Mouse (Mus musculus): ENCODE data around the gene Slc34a3. TPM values are rescaled to one million over a fixed set of nuclear protein-coding genes. Genes with fewer than 3 reads are reported as not detected.

Slc34a3 gene
- polyA plus RNA-seq, 1 experiment from 2014 or later = not detected

GRCm38 (mm10) chr2:25182664-25183063 is 51.5 kb downstream of the Slc34a3 start:
- Histone ChIP-seq H3K4me1 (peaks cover 77% of the 10 kb centered on the region), H3K9me3 (replicated peaks) (no peaks in the 10 kb centered on the region), H3K27me3 (no peaks in the 10 kb centered on the region), H3K4me2 (peak overlapping the region; percentile 84), H3K9ac (peak overlapping the region; percentile 93), H3K36me3 (ENCODE audit: poor library complexity, severe bottlenecking) (peaks cover 8% of the 10 kb centered on the region; the same call in 1 of the 2 replicates), H3K27ac (peak overlapping the region; percentile 69), H3K4me3 (peak overlapping the region; percentile 82)
- 0 out of 2 replicates have a peak, but pooled peaks have one; percentile 7 for ATAC-seq
- 1% methylated on average over 6 of the region's 6 CpGs for WGBS

- Histone ChIP-seq H3K4me3 (peak overlapping the region; percentile 82), H3K9ac (peak overlapping the region; percentile 93), H3K9me3 (replicated peaks) (no peaks in the 10 kb centered on the region), H3K4me1 (peaks cover 85% of the 10 kb centered on the region), H3K27ac (peak overlapping the region; percentile 95), H3K27me3 (no peaks in the 10 kb centered on the region), H3K36me3 (ENCODE audit: poor library complexity, severe bottlenecking) (peaks cover 8% of the 10 kb centered on the region; the same call in 1 of the 2 replicates), H3K4me2 (peak overlapping the region; percentile 84)
- WGBS = under 1% methylated on average over 17 of the region's 17 CpGs
- no peak for ATAC-seq
These were observed 52.2 kb downstream of the Slc34a3 start for GRCm38 (mm10) chr2:25181891-25182397.

GRCm38 (mm10) chr2:25180973-25181890 is 52.9 kb downstream of the Slc34a3 start:
- under 1% methylated on average over 99 of the region's 100 CpGs for WGBS
- Histone ChIP-seq H3K4me3 (peak overlapping the region; percentile 82), H3K4me1 (peaks cover 88% of the 10 kb centered on the region), H3K27ac (peak overlapping the region; percentile 95), H3K27me3 (no peaks in the 10 kb centered on the region), H3K9ac (peak overlapping the region; percentile 93), H3K4me2 (peak overlapping the region; percentile 84), H3K9me3 (replicated peaks) (no peaks in the 10 kb centered on the region), H3K36me3 (ENCODE audit: poor library complexity, severe bottlenecking) (peaks cover 8% of the 10 kb centered on the region; the same call in 1 of the 2 replicates)
- ATAC-seq = peak; percentile 37

GRCm38 (mm10) chr2:25180478-25180903 is 53.7 kb downstream of the Slc34a3 start, which contains the start of gene Nrarp:
Gene Nrarp (plus strand): TSS chr2:25180758.
- Histone ChIP-seq H3K9me3 (replicated peaks) (no peaks in the 10 kb centered on the region), H3K27me3 (no peaks in the 10 kb centered on the region), H3K36me3 (ENCODE audit: poor library complexity, severe bottlenecking) (peaks cover 8% of the 10 kb centered on the region; the same call in 1 of the 2 replicates), H3K9ac (peak within 1 kb of the TSS; percentile 93), H3K27ac (peak within 1 kb of the TSS; percentile 95), H3K4me1 (peaks cover 88% of the 10 kb centered on the region), H3K4me3 (peak within 1 kb of the TSS; percentile 82), H3K4me2 (peak within 1 kb of the TSS; percentile 84)
- WGBS = under 1% methylated on average over 35 of the region's 35 CpGs
- ATAC-seq = peak; percentile 89

- no peaks in the 10 kb centered on the region for H3K9me3 ChIP-seq (replicated peaks)
- H3K36me3 ChIP-seq (ENCODE audit: poor library complexity, severe bottlenecking) = peaks cover 8% of the 10 kb centered on the region; the same call in 1 of the 2 replicates
- peak overlapping the region; percentile 66 for H3K27ac ChIP-seq
- peak overlapping the region; percentile 93 for H3K9ac ChIP-seq
- H3K27me3 ChIP-seq = no peaks in the 10 kb centered on the region
- peak overlapping the region; percentile 84 for H3K4me2 ChIP-seq
- no peak for ATAC-seq
- H3K4me1 ChIP-seq = peaks cover 88% of the 10 kb centered on the region
- 34% methylated on average over 15 of the region's 15 CpGs for WGBS
- peak overlapping the region; percentile 82 for H3K4me3 ChIP-seq
These were observed 54.5 kb downstream of the Slc34a3 start for GRCm38 (mm10) chr2:25179566-25180217.

Other genes starting within 250 kb of the Slc34a3 start
- gene Nsmf, start 180.0 kb downstream of the Slc34a3 start, polyA plus RNA-seq (2015; fragmentation: Nextera tagmentation; extraction: Ambion mirVana) = 125 and 129 TPM in 2 replicates
- gene Entpd8, start 154.1 kb downstream of the Slc34a3 start, polyA plus RNA-seq (2015; fragmentation: Nextera tagmentation; extraction: Ambion mirVana) = not detected in 2 replicates
- not detected in 2 replicates for gene Noxa1, start 139.2 kb downstream of the Slc34a3 start, polyA plus RNA-seq (2015; fragmentation: Nextera tagmentation; extraction: Ambion mirVana)
- gene Nrarp, start 53.6 kb downstream of the Slc34a3 start, polyA plus RNA-seq (2015; fragmentation: Nextera tagmentation; extraction: Ambion mirVana) = 29.2 and 30.8 TPM in 2 replicates
- 0.66 and 0.78 TPM in 2 replicates for gene Tor4a, start 37.5 kb downstream of the Slc34a3 start, polyA plus RNA-seq (2015; fragmentation: Nextera tagmentation; extraction: Ambion mirVana)
- 95.4 and 104 TPM in 2 replicates for gene Nelfb, start 22.9 kb downstream of the Slc34a3 start, polyA plus RNA-seq (2015; fragmentation: Nextera tagmentation; extraction: Ambion mirVana)
- not detected in 2 replicates for gene Stpg3, start 19.7 kb downstream of the Slc34a3 start, polyA plus RNA-seq (2015; fragmentation: Nextera tagmentation; extraction: Ambion mirVana)
- gene Fam166a, start 15.6 kb downstream of the Slc34a3 start, polyA plus RNA-seq (2015; fragmentation: Nextera tagmentation; extraction: Ambion mirVana) = 0.21 TPM in 1 of 2 replicates, not detected in the other
- gene Tubb4b, start 9.7 kb downstream of the Slc34a3 start, polyA plus RNA-seq (2015; fragmentation: Nextera tagmentation; extraction: Ambion mirVana) = 448 and 518 TPM in 2 replicates
- gene Rnf224, start 2.4 kb upstream of the Slc34a3 start, polyA plus RNA-seq (2015; fragmentation: Nextera tagmentation; extraction: Ambion mirVana) = not detected in 2 replicates
- gene Rnf208, start 7.9 kb upstream of the Slc34a3 start, polyA plus RNA-seq (2015; fragmentation: Nextera tagmentation; extraction: Ambion mirVana) = 43.1 and 43.2 TPM in 2 replicates
- 0.29 TPM in 1 of 2 replicates, not detected in the other for gene Cysrt1, start 8.1 kb upstream of the Slc34a3 start, polyA plus RNA-seq (2015; fragmentation: Nextera tagmentation; extraction: Ambion mirVana)
- gene AL732309.1, start 12.5 kb upstream of the Slc34a3 start, polyA plus RNA-seq (2015; fragmentation: Nextera tagmentation; extraction: Ambion mirVana) = 4.4 and 7.1 TPM in 2 replicates
- gene Tmem203, start 21.1 kb upstream of the Slc34a3 start, polyA plus RNA-seq (2015; fragmentation: Nextera tagmentation; extraction: Ambion mirVana) = 19.4 and 20.3 TPM in 2 replicates
- 9.7 and 10.8 TPM in 2 replicates for gene Tprn, start 28.3 kb upstream of the Slc34a3 start, polyA plus RNA-seq (2015; fragmentation: Nextera tagmentation; extraction: Ambion mirVana)
- 233 and 245 TPM in 2 replicates for gene Ssna1, start 38.1 kb upstream of the Slc34a3 start, polyA plus RNA-seq (2015; fragmentation: Nextera tagmentation; extraction: Ambion mirVana)
- 126 and 148 TPM in 2 replicates for gene Anapc2, start 38.1 kb upstream of the Slc34a3 start, polyA plus RNA-seq (2015; fragmentation: Nextera tagmentation; extraction: Ambion mirVana)
- not detected in 2 replicates for gene Tmem210, start 53.8 kb upstream of the Slc34a3 start, polyA plus RNA-seq (2015; fragmentation: Nextera tagmentation; extraction: Ambion mirVana)
- gene Lrrc26, start 55.6 kb upstream of the Slc34a3 start, polyA plus RNA-seq (2015; fragmentation: Nextera tagmentation; extraction: Ambion mirVana) = 0.14 TPM in 1 of 2 replicates, not detected in the other
- gene Grin1, start 84.8 kb upstream of the Slc34a3 start, polyA plus RNA-seq (2015; fragmentation: Nextera tagmentation; extraction: Ambion mirVana) = 5.6 and 7.9 TPM in 2 replicates
- 59.2 and 63.2 TPM in 2 replicates for gene Man1b1, start 98.0 kb upstream of the Slc34a3 start, polyA plus RNA-seq (2015; fragmentation: Nextera tagmentation; extraction: Ambion mirVana)
- 22.8 and 23.3 TPM in 2 replicates for gene Dpp7, start 122.0 kb upstream of the Slc34a3 start, polyA plus RNA-seq (2015; fragmentation: Nextera tagmentation; extraction: Ambion mirVana)
- gene Uap1l1, start 131.3 kb upstream of the Slc34a3 start, polyA plus RNA-seq (2015; fragmentation: Nextera tagmentation; extraction: Ambion mirVana) = 2.2 and 3.5 TPM in 2 replicates
- gene Sapcd2, start 138.0 kb upstream of the Slc34a3 start, polyA plus RNA-seq (2015; fragmentation: Nextera tagmentation; extraction: Ambion mirVana) = 49.4 and 62.3 TPM in 2 replicates
- gene Entpd2, start 161.5 kb upstream of the Slc34a3 start, polyA plus RNA-seq (2015; fragmentation: Nextera tagmentation; extraction: Ambion mirVana) = 0.68 and 0.98 TPM in 2 replicates
- gene Npdc1, start 165.0 kb upstream of the Slc34a3 start, polyA plus RNA-seq (2015; fragmentation: Nextera tagmentation; extraction: Ambion mirVana) = 287 and 315 TPM in 2 replicates
- gene Fut7, start 188.9 kb upstream of the Slc34a3 start, polyA plus RNA-seq (2015; fragmentation: Nextera tagmentation; extraction: Ambion mirVana) = 0.08 TPM in 1 of 2 replicates, not detected in the other
- gene Abca2, start 194.3 kb upstream of the Slc34a3 start, polyA plus RNA-seq (2015; fragmentation: Nextera tagmentation; extraction: Ambion mirVana) = 5.7 and 8.2 TPM in 2 replicates
- gene Clic3, start 222.5 kb upstream of the Slc34a3 start, polyA plus RNA-seq (2015; fragmentation: Nextera tagmentation; extraction: Ambion mirVana) = 2.4 and 3.2 TPM in 2 replicates
- gene Paxx, start 226.7 kb upstream of the Slc34a3 start, polyA plus RNA-seq (2015; fragmentation: Nextera tagmentation; extraction: Ambion mirVana) = 62.0 and 65.9 TPM in 2 replicates
- 7.6 and 9.7 TPM in 2 replicates for gene Ptgds, start 235.7 kb upstream of the Slc34a3 start, polyA plus RNA-seq (2015; fragmentation: Nextera tagmentation; extraction: Ambion mirVana)

All from forebrain, embryonic 13.5 days (tissue).